Mouse (Mus musculus) liver, adult 2 months (tissue): ENCODE results near the gene Zcchc3. TPM values are rescaled to one million over a fixed set of nuclear protein-coding genes. Genes with fewer than 3 reads are reported as not detected.

Experiments used
- DNase-seq: peaks from one replicate; pipeline ENCODE4 v3.0.0-alpha.2; 2011; ENCODE audit warnings: low read depth, low spot score; ENCODE audit errors: extremely low read depth
- H3K27ac ChIP-seq: fragments of 200-500 bp; replicated peaks from 2 replicates; pipeline ENCODE4 v1.5.1; 2012; ENCODE audit warnings: low read depth, mild to moderate bottlenecking, control low read depth, inconsistent platforms, low read length; ENCODE audit not compliant: insufficient read depth
- H3K27me3 ChIP-seq: fragments of 200-500 bp; 2 replicates; pipeline ENCODE4 v1.6.1; 2012; ENCODE audit warnings: mild to moderate bottlenecking, moderate library complexity, low read length, inconsistent platforms; ENCODE audit not compliant: control insufficient read depth, insufficient read depth
- H3K36me3 ChIP-seq: fragments of 200-500 bp; 2 replicates; pipeline ENCODE4 v1.6.1; 2012; ENCODE audit warnings: low read length, inconsistent platforms; ENCODE audit not compliant: control insufficient read depth, insufficient read depth
- H3K4me1 ChIP-seq: fragments of 200-500 bp; 2 replicates; pipeline ENCODE4 v1.6.1; 2011; ENCODE audit warnings: low read length; ENCODE audit not compliant: control insufficient read depth, insufficient read depth
- H3K4me3 ChIP-seq: fragments of 200-500 bp; 2 replicates; pipeline ENCODE4 v1.5.1; 2011; ENCODE audit warnings: low read depth, mild to moderate bottlenecking, control low read depth, low read length, moderate library complexity; ENCODE audit not compliant: insufficient read depth
- H3K79me2 ChIP-seq: fragments of 200-500 bp; 2 replicates; pipeline ENCODE4 v1.6.1; 2012; ENCODE audit warnings: inconsistent platforms, mild to moderate bottlenecking, low read length, moderate library complexity; ENCODE audit not compliant: control insufficient read depth, insufficient read depth
- H3K9ac ChIP-seq: fragments of 200-500 bp; 2 replicates; pipeline ENCODE4 v1.6.1; 2012; ENCODE audit warnings: low read depth, mild to moderate bottlenecking, control low read depth, inconsistent platforms, low read length
- CTCF ChIP-seq: fragments of 200-500 bp; IDR thresholded peaks from 2 replicates; pipeline ENCODE4 v1.5.1; 2011; ENCODE audit warnings: low read depth, low read length, control low read depth
- POLR2A ChIP-seq: fragments of 200-500 bp; IDR thresholded peaks from 2 replicates; pipeline ENCODE4 v1.6.1; 2011; ENCODE audit warnings: low read length, control low read depth; ENCODE audit not compliant: insufficient read depth; ENCODE audit errors: extremely low read depth
- WGBS: fragments of 180-500 bp; shearing (Covaris S2); methylation state at CpG from one replicate; pipeline ENCODE4 v1.1.7; 2018; 5-methylcytosine and 5-hydroxymethylcytosine counted together
- polyA plus RNA-seq: library from polyadenylated mRNA; depleted of rRNA; stranded (reverse); fragments of >200 nt; gene quantifications from 2 replicates; pipeline ENCODE4 v1.2.3, GENCODE M21; 2012
- total RNA-seq: library from RNA; depleted of rRNA; stranded (reverse); fragments of >200 nt; gene quantifications from 2 replicates; pipeline ENCODE4 v1.2.3, GENCODE M21; 2014

The Zcchc3 gene
- total and polyA plus RNA-seq, 2 experiments = 0.37 to 0.40 TPM

GRCm38 (mm10) chr2:152443281-152443680 is 28.5 kb upstream of the Zcchc3 start:
- H3K27me3 ChIP-seq = no peaks in the 10 kb centered on the region
- DNase-seq = no peak
- H3K9ac ChIP-seq = no peak overlapping the region
- no peaks in the 10 kb centered on the region for H3K36me3 ChIP-seq
- H3K4me1 ChIP-seq = no peaks in the 10 kb centered on the region
- TF ChIP-seq CTCF = no peak
- TF ChIP-seq POLR2A = no peak
- no peak overlapping the region for H3K27ac ChIP-seq
- no peak overlapping the region for H3K4me3 ChIP-seq
- WGBS = 79% methylated on average over 8 of the region's 8 CpGs
- no peaks in the 10 kb centered on the region for H3K79me2 ChIP-seq

GRCm38 (mm10) chr2:152442322-152442721 is 27.5 kb upstream of the Zcchc3 start:
- Histone ChIP-seq H3K4me1 (peaks cover 1% of the 10 kb centered on the region; the same call in 1 of the 2 replicates), H3K36me3 (no peaks in the 10 kb centered on the region), H3K27ac (no peak overlapping the region), H3K9ac (no peak overlapping the region), H3K27me3 (no peaks in the 10 kb centered on the region), H3K4me3 (no peak overlapping the region), H3K79me2 (no peaks in the 10 kb centered on the region)
- TF ChIP-seq POLR2A (no peak), CTCF (no peak)
- DNase-seq = no peak
- 93% methylated on average over 4 of the region's 4 CpGs for WGBS

- TF ChIP-seq POLR2A (no peak), CTCF (no peak)
- DNase-seq = no peak
- Histone ChIP-seq H3K4me1 (peaks cover 2% of the 10 kb centered on the region; the same call in 1 of the 2 replicates), H3K27ac (no peak overlapping the region), H3K27me3 (no peaks in the 10 kb centered on the region), H3K36me3 (no peaks in the 10 kb centered on the region), H3K4me3 (no peak overlapping the region), H3K79me2 (no peaks in the 10 kb centered on the region), H3K9ac (no peak overlapping the region)
- WGBS = 95% methylated on average over 2 of the region's 2 CpGs
These were observed 25.0 kb upstream of the Zcchc3 start for GRCm38 (mm10) chr2:152439833-152440232.

- peaks cover 2% of the 10 kb centered on the region; the same call in 1 of the 2 replicates for H3K4me1 ChIP-seq
- H3K9ac ChIP-seq = no peak overlapping the region
- 91% methylated on average over 1 of the region's 1 CpGs for WGBS
- DNase-seq = no peak
- H3K27ac ChIP-seq = no peak overlapping the region
- TF ChIP-seq CTCF (no peak), POLR2A (no peak)
- H3K4me3 ChIP-seq = no peak overlapping the region
- no peaks in the 10 kb centered on the region for H3K36me3 ChIP-seq
- no peaks in the 10 kb centered on the region for H3K79me2 ChIP-seq
- H3K27me3 ChIP-seq = no peaks in the 10 kb centered on the region
These were observed 24.1 kb upstream of the Zcchc3 start for GRCm38 (mm10) chr2:152438963-152439362.

- H3K27ac ChIP-seq = no peak overlapping the region
- peaks cover 2% of the 10 kb centered on the region; the same call in 1 of the 2 replicates for H3K4me1 ChIP-seq
- no peaks in the 10 kb centered on the region for H3K36me3 ChIP-seq
- H3K9ac ChIP-seq = peak overlapping the region; percentile 24; the same call in 1 of the 2 replicates
- H3K4me3 ChIP-seq = peak overlapping the region; percentile 38; the same call in 1 of the 2 replicates
- 6% methylated on average over 23 of the region's 23 CpGs for WGBS
- peak; percentile 16 for DNase-seq
- no peaks in the 10 kb centered on the region for H3K27me3 ChIP-seq
- no peaks in the 10 kb centered on the region for H3K79me2 ChIP-seq
- no peak for TF ChIP-seq POLR2A
- TF ChIP-seq CTCF = peak; percentile 89
These were observed 22.4 kb upstream of the Zcchc3 start for GRCm38 (mm10) chr2:152436983-152437860.
